Mouse (Mus musculus) R1 (cell line): ENCODE results near the gene Fam183b.
"Not testable (repeated sequence)": the region's sequence is repeated elsewhere in the genome, so short reads cannot be mapped to it uniquely, and the experiment has no call there.

Source experiments
- DNase-seq: peaks from one replicate; pipeline ENCODE4 v3.0.0-alpha.2; 2018; ENCODE audit warnings: low read depth, low spot score

Fam183b gene

GRCm38 (mm10) chr11:58801558-58802228 lies at the start of gene Fam183b:
TSS of gene Fam183b (minus strand) at chr11:58801960.
- peak; percentile 79 for DNase-seq

- DNase-seq: peak; percentile 14
Observed at GRCm38 (mm10) chr11:58849731-58850130, 48.0 kb upstream of the Fam183b start.

- no peak for DNase-seq
Observed at GRCm38 (mm10) chr11:58847636-58848035, 45.9 kb upstream of the Fam183b start.

- peak; percentile 99 for DNase-seq
Observed at GRCm38 (mm10) chr11:58846919-58847461, 45.2 kb upstream of the Fam183b start, which contains the start of gene Gm12258. TSS of gene Gm12258 (plus strand) at chr11:58847158.

- not testable (repeated sequence) for DNase-seq
Observed at GRCm38 (mm10) chr11:58838951-58839350, 37.2 kb upstream of the Fam183b start, which contains the start of gene Olfr311. TSS of gene Olfr311 (plus strand) at chr11:58839251.

GRCm38 (mm10) chr11:58832541-58832940 lies 30.8 kb upstream of the Fam183b start:
- DNase-seq: not testable (repeated sequence)

GRCm38 (mm10) chr11:58829764-58830163 lies 28.0 kb upstream of the Fam183b start:
- no peak for DNase-seq

GRCm38 (mm10) chr11:58828937-58829336 lies 27.2 kb upstream of the Fam183b start, which contains the start of gene Olfr312:
TSS of gene Olfr312 (plus strand) at chr11:58829237.
- DNase-seq: not testable (repeated sequence)

- DNase-seq: no peak
Observed at GRCm38 (mm10) chr11:58815676-58816075, 13.9 kb upstream of the Fam183b start.

GRCm38 (mm10) chr11:58814700-58815099 lies 12.9 kb upstream of the Fam183b start, which contains the start of gene Olfr313:
TSS of gene Olfr313 (plus strand) at chr11:58815000.
- not testable (repeated sequence) for DNase-seq

- peak; percentile 39 for DNase-seq
Observed at GRCm38 (mm10) chr11:58812001-58812400, 10.2 kb upstream of the Fam183b start.

GRCm38 (mm10) chr11:58804393-58804792 lies 2.6 kb upstream of the Fam183b start:
- DNase-seq: no peak

- DNase-seq: no peak
Observed at GRCm38 (mm10) chr11:58803871-58804270, 2.1 kb upstream of the Fam183b start.

- no peak for DNase-seq
Observed at GRCm38 (mm10) chr11:58799747-58800146, 2.0 kb downstream of the Fam183b start.

GRCm38 (mm10) chr11:58796850-58797249 lies 4.9 kb downstream of the Fam183b start:
- DNase-seq: no peak

GRCm38 (mm10) chr11:58795856-58796255 lies 5.9 kb downstream of the Fam183b start:
- DNase-seq: no peak

- no peak for DNase-seq
Observed at GRCm38 (mm10) chr11:58790646-58791045, 11.1 kb downstream of the Fam183b start.

GRCm38 (mm10) chr11:58790053-58790452 lies 11.7 kb downstream of the Fam183b start:
- DNase-seq: no peak

- no peak for DNase-seq
Observed at GRCm38 (mm10) chr11:58789532-58789931, 12.2 kb downstream of the Fam183b start.

GRCm38 (mm10) chr11:58788346-58788745 lies 13.4 kb downstream of the Fam183b start:
- no peak for DNase-seq

GRCm38 (mm10) chr11:58787651-58788050 lies 14.1 kb downstream of the Fam183b start:
- no peak for DNase-seq

GRCm38 (mm10) chr11:58784182-58784581 lies 17.6 kb downstream of the Fam183b start:
- DNase-seq: no peak

- no peak for DNase-seq
Observed at GRCm38 (mm10) chr11:58782480-58783089, 19.2 kb downstream of the Fam183b start, which contains the start of gene Olfr314. TSS of gene Olfr314 (plus strand) at chr11:58782952.
